Mouse (Mus musculus) monocyte, adult 2 months (primary cell): ENCODE results near the gene Olfr1444.
A peak's percentile ranks its signal among the peaks of the same experiment; 100 is the strongest.

Experiments used
- DNase-seq, 2 experiments: peaks; one replicate each; pipeline ENCODE4 v3.0.0; 2022; ENCODE audit warnings: low spot score in 2 of 2, low read depth in 1 of 2

Gene Olfr1444

DNA sequence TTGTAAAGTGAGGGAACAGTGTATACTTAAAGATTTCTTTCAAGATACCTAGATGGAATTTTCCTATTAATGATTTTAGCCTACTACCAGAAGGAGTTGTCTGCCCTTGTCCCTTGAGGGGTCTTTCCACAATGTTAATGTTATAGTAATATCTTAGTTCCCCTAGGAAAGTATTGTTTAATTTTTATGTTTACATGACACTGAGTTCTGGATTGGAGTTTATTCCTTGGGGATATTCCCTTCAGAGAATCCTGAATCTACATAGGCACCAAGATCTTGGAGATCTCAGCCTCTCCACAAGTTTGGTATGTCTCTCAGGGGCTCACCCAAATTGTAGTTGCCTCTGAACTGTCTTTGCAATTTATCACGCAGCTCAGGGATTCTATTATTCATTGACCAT is at the start of gene Olfr1444:
TSS of gene Olfr1444 (plus strand) at position 301 of the 400 bp plus-strand sequence.
- no peak for DNase-seq

DNA sequence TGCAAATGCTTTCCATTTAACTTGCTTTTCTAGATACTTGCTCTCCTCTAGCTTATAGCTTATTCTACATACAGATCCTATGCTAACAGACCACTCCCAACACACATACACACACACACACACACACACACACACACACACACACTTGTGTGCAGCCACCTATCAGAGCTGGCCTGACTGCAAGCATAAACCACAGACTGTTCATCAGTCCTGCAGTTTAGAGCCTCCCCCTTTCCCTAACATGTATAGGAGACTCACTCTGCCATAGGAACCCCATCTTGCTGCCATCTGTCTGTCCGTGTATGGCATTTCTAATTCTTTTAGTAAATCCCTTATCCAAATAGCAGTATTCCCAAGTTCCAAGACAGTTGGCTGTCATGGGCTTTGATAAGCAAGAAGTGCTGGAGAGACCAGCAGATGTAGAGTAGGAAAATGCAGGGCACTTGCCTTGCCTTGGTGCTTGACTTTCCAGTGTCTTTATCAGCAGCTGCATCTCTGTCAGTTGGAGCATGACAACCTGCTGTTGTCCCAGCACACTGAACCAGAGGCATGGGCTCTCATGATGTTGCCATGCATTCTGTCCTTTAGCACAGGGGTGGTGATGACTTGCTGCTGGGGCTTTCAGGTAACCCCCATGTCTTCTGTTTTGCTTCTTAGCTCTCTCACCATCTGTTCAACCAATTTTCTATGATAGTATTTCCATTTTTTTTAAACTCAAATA is 44.3 kb upstream of the Olfr1444 start:
- no peak for DNase-seq

DNA sequence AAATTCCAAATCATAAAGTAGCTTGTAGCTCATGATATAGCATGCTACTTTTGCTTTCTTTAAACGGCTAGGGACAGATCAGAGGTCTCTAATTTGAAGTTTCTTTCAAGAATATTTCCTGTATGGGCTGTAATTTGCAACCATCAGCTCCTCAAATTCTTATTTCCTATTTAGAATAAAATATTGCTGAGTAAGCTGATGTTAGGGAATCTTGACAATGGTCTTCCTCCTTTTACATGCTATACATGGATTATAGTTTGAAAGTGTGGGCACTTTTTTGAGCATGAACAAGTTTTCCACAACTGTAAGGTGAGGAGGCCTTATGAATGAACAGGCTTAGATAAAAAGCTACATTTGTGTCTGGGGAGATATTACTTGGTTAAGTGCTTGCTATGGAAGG is 43.2 kb upstream of the Olfr1444 start:
- no peak for DNase-seq

DNA sequence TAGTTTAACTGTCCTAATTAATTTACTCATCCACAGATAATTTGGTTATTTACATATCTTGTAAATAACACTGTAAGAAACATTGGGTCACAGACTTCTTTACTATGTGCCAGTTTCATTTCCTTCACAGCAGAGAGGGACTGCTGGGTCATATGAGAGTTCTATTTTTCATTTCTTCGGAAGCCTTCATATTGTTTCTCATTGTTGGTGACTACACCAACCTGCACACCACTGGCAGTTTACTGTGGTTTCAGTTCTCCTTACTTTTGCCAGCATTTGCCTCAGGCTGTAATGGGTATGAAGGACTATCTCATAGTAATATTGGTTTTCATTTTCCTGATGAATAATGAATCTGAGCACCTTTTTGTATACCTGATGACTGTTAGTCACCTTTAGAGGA is 38.6 kb upstream of the Olfr1444 start:
- DNase-seq = no peak

DNA sequence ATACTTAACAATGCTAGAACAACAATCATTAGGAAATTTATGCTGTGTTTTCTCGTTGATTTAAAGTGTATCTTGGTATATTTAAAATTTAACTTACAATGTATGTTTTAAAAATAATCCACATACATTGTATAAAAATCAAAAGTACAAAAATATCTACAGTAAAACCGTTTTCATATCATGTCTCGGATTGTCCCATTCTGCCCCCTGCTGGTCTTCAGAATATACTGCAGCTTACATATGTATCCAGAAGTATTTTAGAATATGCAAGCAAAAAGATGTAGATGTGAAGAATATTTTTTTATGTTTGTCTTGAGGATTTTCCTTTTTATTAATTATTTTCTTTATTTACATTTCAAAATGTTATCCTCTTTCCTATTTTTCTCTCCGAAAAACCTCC is 36.7 kb upstream of the Olfr1444 start:
- DNase-seq = no peak

DNA sequence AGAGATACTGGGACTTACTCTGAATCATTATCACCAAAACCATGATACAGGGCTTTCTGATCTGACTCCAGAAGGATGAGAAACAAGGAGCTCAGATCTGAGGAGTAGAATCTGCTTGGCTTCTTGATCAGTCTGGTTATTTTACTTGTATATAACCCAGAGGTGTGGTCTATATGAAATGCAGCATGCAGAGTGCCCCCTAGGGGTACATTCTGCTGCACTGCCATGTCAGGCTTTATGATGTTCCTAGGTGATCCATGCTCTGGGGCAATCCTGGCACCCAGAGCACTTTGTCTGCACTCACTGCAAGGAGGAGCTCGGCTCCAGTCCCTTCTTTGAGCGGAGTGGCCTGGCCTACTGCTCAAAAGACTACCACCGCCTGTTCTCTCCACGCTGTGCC is 32.5 kb upstream of the Olfr1444 start:
- no peak for DNase-seq

DNA sequence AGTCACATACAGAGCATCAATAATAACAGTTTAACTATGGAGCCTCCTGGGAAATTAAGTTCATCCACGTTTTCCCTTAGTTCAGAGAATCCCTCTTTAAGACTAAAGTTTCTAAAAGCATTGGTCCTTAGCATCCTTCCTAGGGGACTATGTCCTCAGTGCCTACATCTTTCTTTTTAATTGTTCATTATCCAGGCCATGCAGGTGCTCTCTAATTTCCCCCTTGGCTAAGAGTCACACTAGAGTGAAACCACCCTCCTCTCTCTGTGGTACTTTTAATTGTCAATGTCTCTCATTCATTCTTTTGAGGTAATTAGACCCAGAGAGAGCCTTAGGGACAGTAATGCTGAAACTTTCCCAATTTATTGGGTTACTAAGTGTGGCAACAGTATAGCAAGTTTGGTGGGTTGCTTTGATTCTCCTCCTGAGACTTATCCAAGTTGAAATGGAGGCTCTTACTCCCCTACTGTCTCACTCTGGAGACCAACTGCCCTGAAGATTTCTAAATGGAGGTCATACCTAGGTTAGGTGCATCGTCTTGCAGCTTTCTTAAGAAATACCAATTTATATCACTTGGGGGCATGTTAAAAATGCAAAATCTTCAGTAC is 26.2 kb upstream of the Olfr1444 start:
- DNase-seq = no peak

DNA sequence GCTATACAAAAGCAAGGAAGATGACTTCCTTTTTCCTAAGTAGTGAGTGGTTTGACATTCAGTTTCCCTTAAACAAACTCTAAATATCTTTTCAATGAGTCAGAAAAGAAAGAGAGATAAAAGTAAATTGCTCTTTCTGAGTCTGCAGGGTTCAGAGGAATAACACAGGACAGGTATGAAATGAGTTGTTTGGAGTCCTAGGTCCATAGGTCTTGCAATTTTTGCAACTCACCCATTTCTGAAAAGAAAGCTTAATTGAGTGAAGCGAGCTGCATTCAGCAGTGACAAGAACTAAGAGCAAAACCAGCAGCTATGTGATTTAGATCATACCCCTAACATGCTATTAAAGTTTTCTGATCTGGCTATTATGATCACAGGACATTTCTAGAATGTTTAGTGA is 25.5 kb upstream of the Olfr1444 start:
- no peak for DNase-seq

DNA sequence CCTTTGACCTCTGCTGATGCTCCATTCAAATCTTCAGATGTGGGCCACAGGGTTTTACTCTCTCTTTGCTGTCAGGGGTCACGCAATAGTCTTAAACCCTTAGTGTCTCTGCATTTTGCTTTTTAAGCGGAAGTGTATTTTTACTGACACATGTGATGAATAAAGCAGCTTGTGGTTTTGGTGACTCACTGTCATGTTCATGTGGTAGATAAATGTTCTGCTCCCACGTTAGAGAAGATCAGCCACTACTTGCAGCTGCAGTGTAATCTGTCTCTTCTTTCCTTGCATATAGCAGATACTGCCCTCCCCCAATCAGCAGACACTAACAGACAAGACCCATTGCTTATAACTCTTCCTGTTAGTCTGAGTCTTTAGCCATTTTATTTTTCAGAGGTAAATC is 23.5 kb upstream of the Olfr1444 start:
- DNase-seq = peak in 1 of 2 experiments; percentile 31

DNA sequence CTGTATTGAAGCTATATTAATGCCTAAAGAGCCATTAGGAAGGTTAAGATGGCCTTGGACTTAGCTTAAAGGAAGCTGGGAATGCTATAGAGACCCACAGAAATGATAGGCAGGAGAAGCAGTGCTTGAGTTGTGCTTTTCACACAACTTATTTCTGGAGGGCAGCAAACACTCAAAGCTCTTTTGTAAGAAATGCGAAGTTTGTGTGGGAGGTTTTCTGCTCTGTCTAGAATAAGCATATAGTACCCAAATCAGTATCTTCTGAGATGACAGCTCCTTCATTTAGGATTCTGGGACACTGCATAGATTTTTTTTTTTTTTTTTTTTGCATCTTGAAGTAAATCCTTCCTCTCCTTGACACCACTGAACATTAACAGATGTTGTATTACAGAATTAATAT is 18.6 kb upstream of the Olfr1444 start:
- DNase-seq = no peak

DNA sequence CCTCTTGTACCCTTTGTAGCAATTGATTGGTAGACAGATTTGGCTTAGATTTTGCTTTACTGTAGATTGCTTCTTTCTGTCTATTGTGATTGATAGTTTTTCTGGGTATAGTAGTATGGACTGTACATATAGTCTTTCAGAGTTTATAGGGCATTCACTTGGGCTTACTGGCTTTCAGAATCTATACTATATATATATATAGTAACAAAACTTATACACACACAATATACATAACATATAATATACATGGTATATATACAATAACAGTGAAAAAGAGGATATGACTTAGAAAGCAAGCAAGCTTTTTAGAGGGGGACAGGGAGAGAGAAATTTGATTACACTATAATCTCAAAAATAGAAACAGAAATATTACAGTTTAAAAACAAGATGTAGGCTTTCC is 10.7 kb upstream of the Olfr1444 start, which contains the start of gene Gm5244:
TSS of gene Gm5244 (plus strand) at position 301 of the 400 bp plus-strand sequence.
- no peak for DNase-seq

DNA sequence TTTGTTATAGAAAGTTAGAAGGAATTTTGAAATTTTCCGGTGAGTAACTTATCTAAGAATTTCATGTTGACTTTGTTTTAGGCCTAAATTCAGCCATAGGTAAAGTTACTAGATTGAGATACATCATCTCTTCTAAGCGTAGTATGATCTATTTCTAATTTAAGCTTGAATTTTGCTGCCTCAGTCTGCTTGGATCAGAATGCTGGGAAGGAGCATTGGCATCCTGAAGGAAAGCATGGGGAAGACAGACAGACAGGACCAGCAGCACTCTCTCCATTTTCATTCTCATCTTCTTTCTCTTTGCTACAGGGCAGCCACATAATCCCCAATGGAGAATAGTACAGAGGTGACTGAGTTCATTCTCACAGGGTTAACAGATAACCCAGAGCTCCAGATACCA is 26.5 kb downstream of the Olfr1444 start, which contains the start of gene Olfr1445:
TSS of gene Olfr1445 (plus strand) at position 301 of the 400 bp plus-strand sequence.
- no peak for DNase-seq

DNA sequence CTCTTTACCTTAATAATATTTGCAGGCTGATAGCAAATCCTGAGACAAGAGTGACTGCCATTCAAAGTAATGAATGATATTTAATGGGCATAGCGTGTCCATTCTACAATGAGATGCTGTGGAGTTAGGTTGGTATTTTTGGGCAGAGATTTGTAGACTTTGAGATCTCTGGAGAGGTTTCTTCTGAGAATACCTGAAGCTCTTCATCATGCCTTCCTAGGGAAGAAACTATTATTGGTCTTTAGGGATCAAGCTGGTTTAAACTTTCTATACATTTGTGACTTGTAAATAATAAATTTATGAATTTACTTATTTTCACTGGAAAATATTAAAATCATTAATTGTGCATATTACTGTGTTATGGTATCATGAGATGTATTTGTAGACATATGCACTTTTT is 36.3 kb downstream of the Olfr1444 start, which contains the start of gene Olfr1446:
TSS of gene Olfr1446 (minus strand) at position 101 of the 400 bp plus-strand sequence.
- no peak for DNase-seq

DNA sequence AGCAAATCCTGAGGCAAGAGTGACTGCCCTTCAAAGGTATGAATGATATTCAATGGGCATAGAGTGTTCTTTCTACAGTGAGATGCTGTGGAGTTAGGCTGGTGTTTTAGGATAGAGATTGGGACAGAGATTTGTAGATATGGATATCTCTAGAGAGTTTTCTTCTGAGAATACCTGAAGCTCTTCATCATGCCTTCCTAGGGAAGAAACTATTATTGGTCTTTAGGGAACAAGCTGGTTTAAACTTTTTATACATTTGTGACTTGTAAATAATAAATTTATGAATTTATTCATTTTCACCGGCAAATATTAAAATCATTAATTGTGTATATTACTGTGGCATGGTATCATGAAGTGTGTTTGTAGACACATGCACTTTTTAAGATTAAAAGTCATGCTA is 46.6 kb downstream of the Olfr1444 start, which contains the start of gene Olfr1447:
TSS of gene Olfr1447 (minus strand) at position 101 of the 400 bp plus-strand sequence.
- DNase-seq = no peak
